Comparison of ENCODE assay signal across 8 mouse cellular contexts in the genomic region with DNA sequence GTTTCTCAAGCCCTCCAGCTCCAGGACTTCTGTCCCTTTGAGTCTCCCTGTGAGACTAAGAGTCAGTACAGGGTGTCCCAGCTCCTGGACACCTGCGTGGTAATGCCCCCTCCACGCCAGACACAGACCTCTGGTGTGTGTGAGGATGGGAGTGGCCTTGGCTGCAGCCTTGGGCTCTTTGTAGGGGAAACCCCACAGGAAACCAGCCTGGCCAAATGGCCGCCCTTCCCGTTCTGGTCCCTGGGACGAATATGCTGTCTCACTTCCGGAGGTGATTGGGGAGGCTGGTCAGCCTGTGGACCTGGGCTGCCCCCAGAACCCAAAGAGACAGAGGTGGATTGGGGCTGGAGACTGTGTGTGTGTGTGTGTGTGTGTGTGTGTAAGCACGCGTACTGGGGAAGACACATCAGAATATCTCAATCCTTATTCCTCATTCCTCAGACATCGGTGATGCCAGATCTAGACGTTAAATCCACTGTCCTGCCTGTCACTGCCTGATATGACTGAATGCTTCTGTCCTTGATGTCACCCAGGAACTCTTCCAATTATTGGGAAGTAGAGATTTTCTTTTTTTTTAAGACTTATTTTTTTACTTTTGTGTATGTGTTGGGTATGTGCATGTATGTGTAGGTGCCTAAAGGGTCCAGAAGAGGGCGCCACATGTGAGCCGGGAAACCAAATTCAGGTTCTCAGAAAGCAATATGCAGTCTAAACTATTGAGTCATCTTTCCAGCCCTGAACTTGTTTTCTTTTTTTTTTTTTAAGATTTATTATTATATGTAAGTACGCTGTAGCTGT. TPM values are rescaled to one million over a fixed set of nuclear protein-coding genes. Genes with fewer than 3 reads are reported as not detected.
DNase-seq lines count a peak whose midpoint lies in the region; ATAC-seq and TF ChIP-seq lines count a peak whose summit lies in the region.

No protein-coding gene starts in this region.

- DNase-seq in spleen, adult 2 months (ENCODE audit: low read depth in 1 of 2, low spot score in 2 of 2): peak in 1 of 2 experiments; percentile 41
- DNase-seq in spleen, adult 12 weeks (ENCODE audit: low spot score): no peak
- DNase-seq in embryonic facial prominence, embryonic 11.5 days (ENCODE audit: low spot score): no peak
- peak; percentile 91 for DNase-seq in lung, postnatal 36 days

- no peaks in the 10 kb centered on the region for H3K27me3 ChIP-seq in spleen, adult 2 months (ENCODE audit: control insufficient read depth, insufficient read depth, low read length)
- no peaks in the 10 kb centered on the region for H3K27me3 ChIP-seq in embryonic facial prominence, embryonic 11.5 days (ENCODE audit: control insufficient read depth, insufficient read depth, low read length)
- H3K27me3 ChIP-seq in heart, embryonic 14.5 days (ENCODE audit: control insufficient read depth, insufficient read depth, low read length): no peaks in the 10 kb centered on the region
- H3K27me3 ChIP-seq in kidney, embryonic 16.5 days (ENCODE audit: insufficient read depth, low read length): no peaks in the 10 kb centered on the region
- H3K27me3 ChIP-seq in stomach, embryonic 14.5 days (ENCODE audit: control insufficient read depth, insufficient read depth, low read length): no peaks in the 10 kb centered on the region

- H3K36me3 ChIP-seq in spleen, adult 2 months (ENCODE audit: control insufficient read depth, insufficient read depth, low read length): no peaks in the 10 kb centered on the region
- no peaks in the 10 kb centered on the region for H3K36me3 ChIP-seq in embryonic facial prominence, embryonic 11.5 days (replicated peaks; ENCODE audit: control insufficient read depth, insufficient read depth, low read depth, low read length)
- peaks cover 45% of the 10 kb centered on the region for H3K36me3 ChIP-seq in heart, embryonic 14.5 days (ENCODE audit: control insufficient read depth, insufficient read depth, low read length)
- H3K36me3 ChIP-seq in kidney, embryonic 16.5 days (ENCODE audit: insufficient read depth, low read length): peaks cover 11% of the 10 kb centered on the region; the same call in 1 of the 2 replicates
- peaks cover 23% of the 10 kb centered on the region for H3K36me3 ChIP-seq in stomach, embryonic 14.5 days (ENCODE audit: control insufficient read depth, insufficient read depth, low read length)

- peak overlapping the region; percentile 90 for H3K27ac ChIP-seq in spleen, adult 2 months (ENCODE audit: insufficient read depth, low read length)
- H3K27ac ChIP-seq in embryonic facial prominence, embryonic 11.5 days (replicated peaks; ENCODE audit: low read depth, low read length): peak overlapping the region; percentile 31
- peak overlapping the region; percentile 98 to 99 for H3K27ac ChIP-seq in heart, embryonic 14.5 days (replicated peaks in 1 of 2; ENCODE audit: control insufficient read depth in 1 of 2, insufficient read depth in 1 of 2, low read depth in 2 of 2, low read length in 2 of 2)
- peak overlapping the region; percentile 99 for H3K27ac ChIP-seq in kidney, embryonic 16.5 days (ENCODE audit: low read length)
- H3K27ac ChIP-seq in stomach, embryonic 14.5 days (ENCODE audit: low read length): peak overlapping the region; percentile 84

- H3K4me2 ChIP-seq in embryonic facial prominence, embryonic 11.5 days (ENCODE audit: low read depth, low read length): peak overlapping the region; percentile 49
- H3K4me2 ChIP-seq in heart, embryonic 14.5 days (ENCODE audit: low read length): peak overlapping the region; percentile 91
- H3K4me2 ChIP-seq in kidney, embryonic 16.5 days (replicated peaks; ENCODE audit: low read depth, low read length): peak overlapping the region; percentile 78
- peak overlapping the region; percentile 97 for H3K4me2 ChIP-seq in stomach, embryonic 14.5 days (replicated peaks; ENCODE audit: low read depth, low read length)

- no peak for TF ChIP-seq POLR2A in spleen, adult 2 months (IDR thresholded peaks at IDR 0.05; ENCODE audit: low read depth, low read length)

- H3K4me3 ChIP-seq in spleen, adult 2 months (ENCODE audit: extremely low read depth, insufficient read depth, insufficient read length): peak overlapping the region; percentile 52; the same call in 1 of the 2 replicates
- peak overlapping the region; percentile 35 for H3K4me3 ChIP-seq in embryonic facial prominence, embryonic 11.5 days (ENCODE audit: low read depth, low read length)
- H3K4me3 ChIP-seq in heart, embryonic 14.5 days (ENCODE audit: control insufficient read depth in 1 of 2, insufficient read depth in 1 of 2, low read depth in 1 of 2, low read length in 2 of 2): peak overlapping the region; percentile 64 to 83
- H3K4me3 ChIP-seq in kidney, embryonic 16.5 days (ENCODE audit: low read length): peak overlapping the region; percentile 75
- peak overlapping the region; percentile 72 for H3K4me3 ChIP-seq in stomach, embryonic 14.5 days (ENCODE audit: low read depth, low read length)

- peak overlapping the region; percentile 60 for H3K9ac ChIP-seq in embryonic facial prominence, embryonic 11.5 days (replicated peaks; ENCODE audit: low read length)
- peak overlapping the region; percentile 95 for H3K9ac ChIP-seq in heart, embryonic 14.5 days (ENCODE audit: low read length)
- H3K9ac ChIP-seq in kidney, embryonic 16.5 days (replicated peaks; ENCODE audit: low read length): peak overlapping the region; percentile 92
- peak overlapping the region; percentile 58 for H3K9ac ChIP-seq in stomach, embryonic 14.5 days (replicated peaks; ENCODE audit: low read depth, low read length)

- H3K4me1 ChIP-seq in spleen, adult 2 months (ENCODE audit: control insufficient read depth, insufficient read depth, insufficient read length): peaks cover 44% of the 10 kb centered on the region
- H3K4me1 ChIP-seq in embryonic facial prominence, embryonic 11.5 days (ENCODE audit: control insufficient read depth, insufficient read depth, low read length): peaks cover 10% of the 10 kb centered on the region
- H3K4me1 ChIP-seq in heart, embryonic 14.5 days (ENCODE audit: control insufficient read depth in 2 of 2, insufficient read depth in 2 of 2, low read length in 2 of 2): peaks cover 25 to 45% of the 10 kb centered on the region in 2 experiments
- peaks cover 69% of the 10 kb centered on the region for H3K4me1 ChIP-seq in kidney, embryonic 16.5 days (ENCODE audit: insufficient read depth, low read length)
- H3K4me1 ChIP-seq in stomach, embryonic 14.5 days (ENCODE audit: control insufficient read depth, insufficient read depth, low read length): peaks cover 49% of the 10 kb centered on the region

- 0 out of 2 replicates have a peak, but pooled peaks have one; percentile 3 for TF ChIP-seq CTCF in spleen, adult 2 months (IDR thresholded peaks at IDR 0.05; ENCODE audit: extremely low read depth, insufficient read depth, insufficient read length, insufficient replicate concordance)

- WGBS in spleen, adult 2 months: 27% methylated on average over 13 of the region's 13 CpGs
- 54% methylated on average over 13 of the region's 13 CpGs for WGBS in embryonic facial prominence, embryonic 11.5 days
- 41% methylated on average over 13 of the region's 13 CpGs for WGBS in heart, embryonic 14.5 days
- WGBS in kidney, embryonic 16.5 days: 43% methylated on average over 13 of the region's 13 CpGs
- WGBS in stomach, embryonic 14.5 days: 47% methylated on average over 13 of the region's 13 CpGs

- no peak for ATAC-seq in embryonic facial prominence, embryonic 11.5 days (replicated peaks; ENCODE audit: insufficient number of reproducible peaks, low FRiP score, low TSS enrichment, low read depth)
- peak; percentile 10; the same call in 1 of the 2 replicates for ATAC-seq in heart, embryonic 14.5 days (ENCODE audit: insufficient number of reproducible peaks, insufficient read depth, low FRiP score, low read depth)
- peak; percentile 20 for ATAC-seq in kidney, embryonic 16.5 days (ENCODE audit: low FRiP score, low TSS enrichment)
- no peak; the same call in 1 of the 2 replicates for ATAC-seq in stomach, embryonic 14.5 days (ENCODE audit: insufficient number of reproducible peaks, insufficient read depth, low FRiP score, low read depth)
- no peak for ATAC-seq in erythroid progenitor cell, adult 5-6 weeks (replicated peaks; ENCODE audit: low FRiP score, poor library complexity, severe bottlenecking)

- no peaks in the 10 kb centered on the region for H3K9me3 ChIP-seq in embryonic facial prominence, embryonic 11.5 days (replicated peaks; ENCODE audit: control insufficient read depth, low read length)
- no peaks in the 10 kb centered on the region for H3K9me3 ChIP-seq in heart, embryonic 14.5 days (ENCODE audit: control insufficient read depth, low read length)
- no peaks in the 10 kb centered on the region for H3K9me3 ChIP-seq in kidney, embryonic 16.5 days (ENCODE audit: low read length)
- H3K9me3 ChIP-seq in stomach, embryonic 14.5 days (ENCODE audit: control insufficient read depth, low read depth, low read length): no peaks in the 10 kb centered on the region

RNA-seq across cellular contexts. Expression of a gene that starts 19.2 kb away (rescaled TPM):
- polyA plus RNA-seq in spleen, adult 2 months (2012; rRNA removed): 1.2 TPM in 1 of 2 replicates, not detected in the other
- polyA plus RNA-seq in embryonic facial prominence, embryonic 11.5 days (2014; fragmentation: Nextera tagmentation; extraction: Ambion mirVana): 3.9 and 4.7 TPM in 2 replicates
- polyA plus RNA-seq in heart, embryonic 14.5 days (2014; fragmentation: Nextera tagmentation; extraction: Ambion mirVana): 2.4 and 3.8 TPM in 2 replicates
- 2.6 and 3.1 TPM in 2 replicates for polyA plus RNA-seq in kidney, embryonic 16.5 days (2015; fragmentation: Nextera tagmentation; extraction: Ambion mirVana)
- 3.3 and 5.0 TPM in 2 replicates for polyA plus RNA-seq in stomach, embryonic 14.5 days (2014; fragmentation: Nextera tagmentation; extraction: Ambion mirVana)
- total RNA-seq in erythroid progenitor cell, adult 5-6 weeks (2015; ENCODE audit: low replicate concordance): not detected in 2 replicates
- not detected in 2 replicates for total RNA-seq in erythroid progenitor cell, adult 5-6 weeks (2017; ENCODE audit: low replicate concordance)

RNA-seq across cellular contexts. Expression of a gene that starts 32.7 kb away (rescaled TPM):
- 11.3 and 17.5 TPM in 2 replicates for polyA plus RNA-seq in spleen, adult 2 months (2012; rRNA removed)
- 15.3 and 16.9 TPM in 2 replicates for polyA plus RNA-seq in embryonic facial prominence, embryonic 11.5 days (2014; fragmentation: Nextera tagmentation; extraction: Ambion mirVana)
- 6.7 and 7.3 TPM in 2 replicates for polyA plus RNA-seq in heart, embryonic 14.5 days (2014; fragmentation: Nextera tagmentation; extraction: Ambion mirVana)
- polyA plus RNA-seq in kidney, embryonic 16.5 days (2015; fragmentation: Nextera tagmentation; extraction: Ambion mirVana): 18.3 and 18.5 TPM in 2 replicates
- 9.3 and 9.5 TPM in 2 replicates for polyA plus RNA-seq in stomach, embryonic 14.5 days (2014; fragmentation: Nextera tagmentation; extraction: Ambion mirVana)
- total RNA-seq in erythroid progenitor cell, adult 5-6 weeks (2015; ENCODE audit: low replicate concordance): 1.7 and 2.2 TPM in 2 replicates
- 1.9 and 2.6 TPM in 2 replicates for total RNA-seq in erythroid progenitor cell, adult 5-6 weeks (2017; ENCODE audit: low replicate concordance)

RNA-seq across cellular contexts. Expression of a gene that starts 45.3 kb away (rescaled TPM):
- polyA plus RNA-seq in spleen, adult 2 months (2012; rRNA removed): 68.3 and 88.3 TPM in 2 replicates
- 322 and 340 TPM in 2 replicates for polyA plus RNA-seq in embryonic facial prominence, embryonic 11.5 days (2014; fragmentation: Nextera tagmentation; extraction: Ambion mirVana)
- polyA plus RNA-seq in heart, embryonic 14.5 days (2014; fragmentation: Nextera tagmentation; extraction: Ambion mirVana): 359 and 400 TPM in 2 replicates
- 321 and 330 TPM in 2 replicates for polyA plus RNA-seq in kidney, embryonic 16.5 days (2015; fragmentation: Nextera tagmentation; extraction: Ambion mirVana)
- 341 and 358 TPM in 2 replicates for polyA plus RNA-seq in stomach, embryonic 14.5 days (2014; fragmentation: Nextera tagmentation; extraction: Ambion mirVana)
- 57.3 and 58.3 TPM in 2 replicates for total RNA-seq in erythroid progenitor cell, adult 5-6 weeks (2015; ENCODE audit: low replicate concordance)
- total RNA-seq in erythroid progenitor cell, adult 5-6 weeks (2017; ENCODE audit: low replicate concordance): 39.9 and 46.1 TPM in 2 replicates

RNA-seq across cellular contexts. Expression of a gene that starts 53.0 kb away (rescaled TPM):
- polyA plus RNA-seq in spleen, adult 2 months (2012; rRNA removed): 59.5 and 104 TPM in 2 replicates
- polyA plus RNA-seq in embryonic facial prominence, embryonic 11.5 days (2014; fragmentation: Nextera tagmentation; extraction: Ambion mirVana): 50.6 and 54.1 TPM in 2 replicates
- polyA plus RNA-seq in heart, embryonic 14.5 days (2014; fragmentation: Nextera tagmentation; extraction: Ambion mirVana): 45.4 and 48.3 TPM in 2 replicates
- 70.1 and 71.1 TPM in 2 replicates for polyA plus RNA-seq in kidney, embryonic 16.5 days (2015; fragmentation: Nextera tagmentation; extraction: Ambion mirVana)
- polyA plus RNA-seq in stomach, embryonic 14.5 days (2014; fragmentation: Nextera tagmentation; extraction: Ambion mirVana): 69.7 and 73.7 TPM in 2 replicates
- total RNA-seq in erythroid progenitor cell, adult 5-6 weeks (2015; ENCODE audit: low replicate concordance): 6.7 and 7.2 TPM in 2 replicates
- 3.6 and 4.8 TPM in 2 replicates for total RNA-seq in erythroid progenitor cell, adult 5-6 weeks (2017; ENCODE audit: low replicate concordance)

RNA-seq across cellular contexts. Expression of a gene that starts 56.3 kb away (rescaled TPM):
- polyA plus RNA-seq in spleen, adult 2 months (2012; rRNA removed): 1.4 TPM in 2 replicates
- polyA plus RNA-seq in embryonic facial prominence, embryonic 11.5 days (2014; fragmentation: Nextera tagmentation; extraction: Ambion mirVana): 0.53 and 0.67 TPM in 2 replicates
- 0.43 and 0.63 TPM in 2 replicates for polyA plus RNA-seq in heart, embryonic 14.5 days (2014; fragmentation: Nextera tagmentation; extraction: Ambion mirVana)
- 1.7 and 1.9 TPM in 2 replicates for polyA plus RNA-seq in kidney, embryonic 16.5 days (2015; fragmentation: Nextera tagmentation; extraction: Ambion mirVana)
- 0.59 and 0.94 TPM in 2 replicates for polyA plus RNA-seq in stomach, embryonic 14.5 days (2014; fragmentation: Nextera tagmentation; extraction: Ambion mirVana)
- not detected in 2 replicates for total RNA-seq in erythroid progenitor cell, adult 5-6 weeks (2015; ENCODE audit: low replicate concordance)
- total RNA-seq in erythroid progenitor cell, adult 5-6 weeks (2017; ENCODE audit: low replicate concordance): 0.51 TPM in 1 of 2 replicates, not detected in the other

Comparison
In these comparisons a context has a peak if more than half of its experiments do, and no peak if none do; other contexts are left out.
1. H3K27ac ChIP-seq: peak in every context shown above with its lines; median percentile 99 in kidney, embryonic 16.5 days; 98 in heart, embryonic 14.5 days; 90 in spleen, adult 2 months; 84 in stomach, embryonic 14.5 days; 31 in embryonic facial prominence, embryonic 11.5 days.
2. ATAC-seq: peak in heart, embryonic 14.5 days (single experiment) and kidney, embryonic 16.5 days (single experiment); none in embryonic facial prominence, embryonic 11.5 days (single experiment), stomach, embryonic 14.5 days (single experiment) and erythroid progenitor cell, adult 5-6 weeks (single experiment).
3. Peak in every context shown above with its lines, with median percentiles within 50 percentile points of each other: H3K4me3 ChIP-seq, H3K4me2 ChIP-seq and H3K9ac ChIP-seq.